Mouse (Mus musculus) inflammation-experienced regulatory T-cells, adult 6 months (primary cell): ENCODE measurements at regions not wholly inside any gene's neighbourhood (a gene's known extent, or its start where the extent isn't known, plus 50 kb on each side); places are given as distances from the start of the nearest gene placed in this dataset.

Experiments used
- ATAC-seq: one replicate; pipeline ENCODE4 v1.8.0; 2017

DNA sequence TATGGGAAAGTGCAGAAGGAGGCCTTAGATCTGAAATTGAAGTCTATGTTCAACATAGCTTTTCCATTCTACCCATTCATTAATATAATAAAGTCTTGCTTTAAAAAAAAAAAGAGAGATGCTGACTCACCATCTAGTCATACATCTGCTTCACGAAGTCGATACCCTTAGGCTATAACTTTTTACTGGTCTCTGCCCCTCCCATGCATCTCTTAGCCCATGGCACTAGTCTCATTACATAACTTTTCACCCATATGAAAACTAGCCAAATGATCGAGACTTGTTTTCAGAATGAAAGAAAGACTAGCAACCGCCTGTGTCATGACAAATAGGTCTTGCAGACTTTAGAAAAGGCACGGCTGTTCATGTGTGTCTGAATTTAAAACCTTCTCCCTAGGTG lies 116.6 kb upstream of the Gdnf start:
- ATAC-seq = no peak

DNA sequence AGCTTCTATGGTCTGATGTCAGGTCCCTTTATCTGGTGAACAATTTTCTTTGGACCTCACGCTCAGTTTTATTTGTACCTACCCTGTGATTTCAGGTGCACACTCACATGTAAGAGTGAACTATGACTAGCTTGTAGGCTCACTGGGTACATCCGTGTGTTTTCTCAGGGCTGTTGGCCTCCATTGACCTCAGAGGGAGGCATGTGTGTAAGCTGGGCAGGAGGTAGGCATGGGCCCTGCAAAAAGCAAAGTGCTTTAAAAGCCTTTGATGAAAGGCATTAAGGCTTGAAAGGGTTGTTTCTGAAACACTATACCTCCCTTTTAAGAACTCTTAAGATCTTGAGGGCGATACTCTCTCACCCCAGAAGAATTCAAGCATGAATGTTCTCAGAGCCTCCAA lies 112.9 kb upstream of the Gdnf start:
- ATAC-seq = no peak

DNA sequence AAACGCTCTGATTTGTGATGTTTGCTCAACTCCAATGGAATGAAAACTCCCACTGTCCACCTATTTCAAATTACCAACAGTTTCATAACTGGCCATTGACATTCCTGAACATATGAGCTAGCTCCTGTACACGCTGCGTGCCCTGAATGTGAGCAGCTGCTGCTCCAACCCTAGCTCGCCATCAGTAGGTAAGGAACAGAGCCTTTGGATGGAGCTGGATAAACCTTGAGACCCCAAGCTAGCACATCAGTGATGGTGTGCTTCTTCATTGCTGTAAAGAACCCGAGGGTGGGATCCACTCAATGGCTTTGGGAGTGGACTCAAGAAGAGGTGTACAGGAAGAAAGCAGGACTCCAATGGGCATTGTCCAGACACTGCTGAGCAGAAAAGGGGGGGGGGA lies 101.8 kb upstream of the Gdnf start:
- ATAC-seq = no peak

DNA sequence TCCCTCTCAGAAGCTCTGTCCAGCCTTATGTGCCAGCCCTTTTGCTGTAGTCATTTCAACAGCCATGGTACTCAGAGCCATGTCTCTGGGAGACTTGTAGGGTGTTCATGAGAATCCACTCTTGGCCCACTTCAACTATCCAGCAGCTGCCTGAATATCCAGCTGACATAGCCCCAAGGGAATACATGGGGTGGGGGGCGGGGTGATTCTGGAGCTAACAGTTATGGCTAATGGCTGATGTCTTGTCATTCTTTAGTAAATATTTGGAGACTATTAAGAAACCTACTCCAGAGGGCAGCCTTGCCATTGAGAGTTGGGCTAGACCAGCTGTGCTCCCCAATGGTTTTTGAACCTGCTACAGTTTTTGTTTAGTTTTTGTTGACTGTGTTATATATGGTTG lies 96.0 kb upstream of the Gdnf start:
- ATAC-seq = no peak

DNA sequence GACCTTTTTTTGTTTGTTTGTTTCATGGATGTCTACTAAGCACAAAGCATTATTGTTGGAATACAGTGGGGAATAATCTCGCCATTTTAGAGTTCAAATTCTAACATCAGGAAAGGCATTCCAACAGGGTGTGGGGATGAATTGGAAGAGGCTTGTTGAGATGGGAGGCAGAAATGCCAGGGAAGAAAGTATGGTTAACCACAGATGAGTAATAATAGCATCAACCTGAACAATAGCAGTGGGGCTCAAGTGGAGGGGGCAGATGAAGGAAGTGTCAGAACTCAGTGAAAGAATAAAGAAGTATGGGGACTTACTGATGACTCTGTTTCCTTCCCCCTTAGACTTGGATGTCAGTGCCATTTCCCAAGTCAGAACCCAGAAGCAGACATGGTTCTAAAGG lies 94.5 kb upstream of the Gdnf start:
- no peak for ATAC-seq

DNA sequence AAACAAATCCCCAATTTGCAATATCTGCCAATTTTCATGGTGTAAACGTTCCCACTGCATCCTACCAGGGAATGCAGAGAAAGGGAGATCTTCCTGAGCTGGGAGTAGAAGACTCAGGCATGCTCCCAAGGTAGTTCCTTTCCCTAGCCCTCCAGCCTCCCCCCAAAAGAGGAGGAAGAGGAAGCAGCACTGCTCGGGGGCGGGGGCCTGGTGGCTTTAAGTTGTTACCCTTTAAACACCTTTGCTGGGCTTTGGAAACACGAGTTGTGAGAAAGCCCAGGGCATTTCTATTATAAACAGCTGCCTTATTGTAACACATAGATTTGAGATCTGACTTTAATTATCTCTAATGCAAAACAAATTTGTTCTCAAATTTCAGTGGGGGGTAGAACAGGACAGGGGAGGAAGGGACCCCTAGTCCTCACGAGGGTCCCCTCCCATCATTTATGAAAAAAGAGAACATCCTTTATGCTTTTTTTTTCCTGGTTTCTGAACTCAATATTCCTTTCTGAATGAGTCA lies 87.4 kb upstream of the Gdnf start:
- no peak for ATAC-seq

DNA sequence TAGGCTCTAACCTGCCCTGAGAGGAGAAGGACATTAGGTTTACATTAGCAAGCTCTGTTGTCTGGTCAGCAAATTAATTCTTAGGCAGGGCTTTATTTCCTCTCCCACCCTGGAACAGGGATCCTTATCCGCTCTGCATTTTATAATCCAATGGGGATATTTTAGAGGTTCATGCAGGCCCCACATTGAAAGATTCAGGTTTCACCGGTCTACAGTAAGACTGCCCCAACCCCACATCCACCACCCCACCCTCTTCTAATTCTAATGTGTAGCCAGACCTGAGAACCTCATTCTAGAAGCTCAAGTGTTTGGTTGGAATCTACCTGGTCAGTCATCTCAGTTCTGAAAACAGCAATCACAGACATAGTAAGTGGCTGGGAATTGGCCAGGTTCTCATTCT lies 86.9 kb upstream of the Gdnf start:
- no peak for ATAC-seq

DNA sequence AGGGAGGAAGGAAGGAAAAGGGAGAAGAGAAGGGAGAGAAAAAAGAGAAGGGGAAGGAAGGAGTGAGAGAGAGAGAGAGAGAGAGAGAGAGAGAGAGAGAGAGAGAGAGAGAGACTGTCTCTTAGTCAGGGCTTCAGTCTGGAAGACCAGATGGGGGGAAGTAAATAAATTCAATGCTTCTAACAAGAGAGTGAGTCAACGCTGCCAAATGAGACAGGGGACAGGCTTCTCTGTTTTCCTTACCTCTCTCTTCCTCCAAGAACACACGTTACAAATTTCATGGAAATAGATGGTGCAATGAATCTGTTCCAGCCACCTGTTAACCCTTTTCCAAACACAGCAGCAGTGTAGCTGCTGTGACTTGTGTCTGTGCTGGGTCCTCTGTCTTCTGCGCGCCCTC lies 85.1 kb upstream of the Gdnf start:
- no peak for ATAC-seq

DNA sequence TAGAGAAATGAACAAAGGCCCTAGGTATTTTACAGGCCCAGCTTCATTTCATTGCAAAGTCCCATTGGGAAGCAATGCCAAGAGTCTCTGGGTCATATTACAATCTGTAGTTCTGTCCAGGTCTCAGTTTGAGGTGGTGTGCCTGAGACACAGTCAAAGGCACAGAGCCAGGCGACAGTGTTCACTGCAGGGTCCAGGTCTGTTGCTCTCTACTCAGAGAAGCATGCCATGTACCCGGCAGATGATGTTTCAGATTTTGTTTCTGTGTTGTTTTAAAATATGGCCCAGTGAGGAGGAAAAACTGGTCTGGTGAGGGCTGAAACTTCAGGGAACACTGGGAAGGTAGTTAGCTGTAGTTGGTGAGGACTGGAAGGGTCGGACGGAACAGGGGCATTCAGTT lies 63.1 kb upstream of the Gdnf start:
- ATAC-seq = no peak

DNA sequence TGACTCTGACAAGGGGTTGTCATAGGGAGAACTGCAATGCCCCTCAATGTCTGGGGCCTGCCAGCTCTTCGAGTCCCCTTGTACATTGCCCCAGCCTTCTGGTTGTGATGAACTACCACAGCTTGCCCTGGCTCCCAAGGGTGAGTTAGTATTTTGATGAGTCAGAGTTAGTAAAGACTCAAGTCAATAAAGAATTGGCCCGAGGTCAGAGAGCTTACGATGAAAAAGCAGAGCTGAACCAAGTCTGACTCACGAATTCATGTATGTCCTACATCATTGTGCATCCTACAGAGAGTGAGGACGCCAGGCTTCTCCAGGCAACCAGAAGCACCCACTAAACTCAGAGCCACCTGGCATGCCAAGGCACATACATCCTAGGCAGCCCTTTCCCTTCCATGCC lies 60.2 kb upstream of the Gdnf start:
- no peak for ATAC-seq
